Mouse (Mus musculus) kidney, postnatal 0 days (tissue): Measurements from ENCODE around the gene Gm7029. TPM values are rescaled to one million over a fixed set of nuclear protein-coding genes. Genes with fewer than 3 reads are reported as not detected.
"Not testable (repeated sequence)": the region's sequence is repeated elsewhere in the genome, so short reads cannot be mapped to it uniquely, and the experiment has no call there.

Experiments used
- ATAC-seq: fragments of 200-750 bp; cut with Nextera tagmentation; replicated peaks from 2 replicates; pipeline ENCODE4 v1.8.0; 2017; ENCODE audit warnings: low read depth, moderate number of reproducible peaks, moderate TSS enrichment, moderate library complexity; ENCODE audit not compliant: low FRiP score
- DNase-seq: peaks from one replicate; pipeline ENCODE4 v3.0.0-alpha.2; 2016; ENCODE audit warnings: low spot score
- H3K27ac ChIP-seq: fragments of 300-500 bp; sonication (generic); 2 replicates; pipeline ENCODE4 v1.5.1; 2014; ENCODE audit warnings: mild to moderate bottlenecking
- H3K27me3 ChIP-seq: fragments of 300-500 bp; sonication (generic); 2 replicates; pipeline ENCODE4 v1.6.1; 2014; ENCODE audit warnings: low read length, mixed read lengths; ENCODE audit not compliant: insufficient read depth
- H3K36me3 ChIP-seq: fragments of 300-500 bp; sonication (generic); 2 replicates; pipeline ENCODE4 v1.6.1; 2014; ENCODE audit warnings: low read length, mixed read lengths; ENCODE audit not compliant: insufficient read depth
- H3K4me1 ChIP-seq: fragments of 300-500 bp; sonication (generic); replicated peaks from 2 replicates; pipeline ENCODE4 v1.6.1; 2014; ENCODE audit warnings: antibody characterized with exemption, low read length, mixed read lengths; ENCODE audit not compliant: insufficient read depth
- H3K4me2 ChIP-seq: fragments of 300-500 bp; sonication (generic); 2 replicates; pipeline ENCODE4 v1.6.1; 2014; ENCODE audit warnings: mild to moderate bottlenecking, low read length, moderate library complexity, mixed read lengths
- H3K4me3 ChIP-seq: fragments of 300-500 bp; sonication (generic); replicated peaks from 2 replicates; pipeline ENCODE4 v1.5.1; 2014; ENCODE audit warnings: low read depth, low read length
- H3K9ac ChIP-seq: fragments of 300-500 bp; sonication (generic); 2 replicates; pipeline ENCODE4 v1.6.1; 2014; ENCODE audit warnings: low read depth, low read length
- H3K9me3 ChIP-seq: fragments of 300-500 bp; sonication (generic); replicated peaks from 2 replicates; pipeline ENCODE4 v1.6.1; 2016; ENCODE audit warnings: low read length, inconsistent platforms, mixed read lengths
- CTCF ChIP-seq: IDR thresholded peaks from 2 replicates; pipeline ENCODE4 v1.5.1; 2016; ENCODE audit warnings: antibody characterized with exemption, low read depth, mild to moderate bottlenecking, moderate library complexity
- WGBS: fragments of 180-500 bp; shearing (Covaris S2); extraction: QIAGEN DNeasy Blood & Tissue Kit; methylation state at CpG from one replicate; pipeline ENCODE4 v1.1.7; 2014; 5-methylcytosine and 5-hydroxymethylcytosine counted together
- polyA plus RNA-seq: library from polyadenylated mRNA; unstranded; fragments of >200 nt; fragmentation: Nextera tagmentation; extraction: Ambion mirVana; gene quantifications from 2 replicates; pipeline ENCODE4 v1.2.1, GENCODE M21; 2015

Gene Gm7029
- polyA plus RNA-seq, 1 experiment from 2014 or later: not detected

- ATAC-seq (no peak), DNase-seq (peak; percentile 55)
- 42% methylated on average over 9 of the region's 9 CpGs for WGBS
- Histone ChIP-seq H3K27me3 (no peaks in the 10 kb centered on the region), H3K4me3 (no peak overlapping the region), H3K9ac (no peak overlapping the region), H3K4me2 (no peak overlapping the region), H3K4me1 (no peaks in the 10 kb centered on the region), H3K9me3 (no peaks in the 10 kb centered on the region), H3K27ac (no peak overlapping the region), H3K36me3 (no peaks in the 10 kb centered on the region)
- peak; percentile 66 for TF ChIP-seq CTCF
Observed at GRCm38 (mm10) chr17:33865330-33866030, 8.2 kb upstream of the Gm7029 start.

- DNase-seq (no peak), ATAC-seq (no peak)
- H3K36me3 ChIP-seq: 0 out of 2 replicates have a peak, but pooled peaks cover 3% of the 10 kb centered on the region
- 89% methylated on average over 8 of the region's 11 CpGs for WGBS
- no peak overlapping the region for H3K9ac ChIP-seq
- no peak overlapping the region for H3K4me2 ChIP-seq
- TF ChIP-seq CTCF: no peak
- no peak overlapping the region for H3K27ac ChIP-seq
- H3K4me3 ChIP-seq: no peak overlapping the region
- H3K9me3 ChIP-seq: no peaks in the 10 kb centered on the region
- no peaks in the 10 kb centered on the region for H3K27me3 ChIP-seq
- H3K4me1 ChIP-seq: no peaks in the 10 kb centered on the region
Observed at GRCm38 (mm10) chr17:33874411-33874810, 774 bp downstream of the Gm7029 start.

GRCm38 (mm10) chr17:33875797-33876196 lies 2.2 kb downstream of the Gm7029 start:
- H3K27ac ChIP-seq, H3K4me2 ChIP-seq, H3K4me1 ChIP-seq, H3K36me3 ChIP-seq, ATAC-seq, H3K4me3 ChIP-seq, H3K9me3 ChIP-seq, H3K9ac ChIP-seq, H3K27me3 ChIP-seq: not testable (repeated sequence)
- peak; percentile 44; the same call in 1 of the 2 replicates for TF ChIP-seq CTCF
- DNase-seq: peak; percentile 15
- WGBS: 83% methylated on average over 5 of the region's 5 CpGs

- H3K27ac ChIP-seq, H3K4me1 ChIP-seq, ATAC-seq, H3K27me3 ChIP-seq, H3K4me3 ChIP-seq, H3K9ac ChIP-seq, H3K36me3 ChIP-seq, H3K9me3 ChIP-seq, H3K4me2 ChIP-seq, DNase-seq: not testable (repeated sequence)
- WGBS: 89% methylated on average over 10 of the region's 11 CpGs
Observed at GRCm38 (mm10) chr17:33884320-33884719, 10.7 kb downstream of the Gm7029 start.

GRCm38 (mm10) chr17:33887802-33888201 lies 14.2 kb downstream of the Gm7029 start:
- 53% methylated on average over 2 of the region's 2 CpGs for WGBS
- not testable (repeated sequence) for ATAC-seq, H3K9ac ChIP-seq, H3K27me3 ChIP-seq, H3K4me2 ChIP-seq, H3K27ac ChIP-seq, DNase-seq, H3K9me3 ChIP-seq, H3K36me3 ChIP-seq, H3K4me1 ChIP-seq, H3K4me3 ChIP-seq

- H3K4me3 ChIP-seq, DNase-seq, H3K27me3 ChIP-seq, H3K4me1 ChIP-seq, H3K27ac ChIP-seq, H3K9ac ChIP-seq, H3K9me3 ChIP-seq, H3K36me3 ChIP-seq, ATAC-seq: not testable (repeated sequence)
- H3K4me2 ChIP-seq: 0 out of 2 replicates have a peak overlapping the region, but pooled peaks have one; percentile 7
Observed at GRCm38 (mm10) chr17:33888230-33888629, 14.6 kb downstream of the Gm7029 start.

- H3K27me3 ChIP-seq, H3K36me3 ChIP-seq, H3K9me3 ChIP-seq, ATAC-seq, DNase-seq, H3K4me1 ChIP-seq, H3K27ac ChIP-seq: not testable (repeated sequence)
- Histone ChIP-seq H3K9ac (peak overlapping the region; percentile 53), H3K4me2 (peak overlapping the region; percentile 66), H3K4me3 (peak overlapping the region; percentile 62)
- WGBS: under 1% methylated on average over 38 of the region's 44 CpGs
Observed at GRCm38 (mm10) chr17:33889941-33890532, 16.4 kb downstream of the Gm7029 start.
